ENCODE assay signal across 11 mouse cellular contexts in the genomic region with DNA sequence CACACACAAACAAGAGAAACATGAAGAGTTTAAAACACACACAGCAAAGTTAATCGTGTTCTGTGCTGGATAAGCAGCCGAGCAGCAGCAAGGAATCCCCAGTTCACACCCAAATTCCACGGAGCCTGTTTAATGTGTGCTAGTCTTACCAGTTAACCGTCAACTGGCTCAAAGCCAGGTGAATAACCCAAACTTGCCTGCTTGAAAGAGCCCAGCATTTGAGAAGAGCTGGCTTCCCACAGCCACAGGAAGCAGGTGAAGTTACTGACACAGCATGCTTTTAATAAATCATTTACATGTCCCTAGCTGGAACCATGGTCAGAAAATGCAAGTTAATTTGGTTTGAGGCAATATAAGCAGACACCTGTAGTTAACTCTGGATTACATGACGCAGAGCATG.
A peak's percentile ranks its signal among the peaks of the same experiment; 100 is the strongest.
DNase-seq lines count a peak whose midpoint lies in the region; ATAC-seq and TF ChIP-seq lines count a peak whose summit lies in the region.
"Had no signal": no experiment of that assay in that cellular context is flagged by ENCODE, and none has a peak within 500 bp of the region (broad histone marks: within the 10 kb centered on the region; RNA-seq: fewer than 3 reads in every experiment).

No protein-coding gene starts in this region.

- H3K9ac ChIP-seq in hindbrain, embryonic 13.5 days = no peak overlapping the region
- H3K9ac ChIP-seq: midbrain, embryonic 15.5 days; neural tube, embryonic 12.5 days had no signal

- peak overlapping the region; percentile 12; the same call in 1 of the 2 replicates for H3K27ac ChIP-seq in spleen, adult 2 months (ENCODE audit: insufficient read depth, low read length)
- H3K27ac ChIP-seq in hindbrain, embryonic 13.5 days = no peak overlapping the region
- H3K27ac ChIP-seq: midbrain, embryonic 15.5 days; neural tube, embryonic 12.5 days had no signal

- in situ Hi-C loops in Patski (cut with MboI; ENCODE audit: low pct_unique_long_range_greater_than_20kb) = no loop called here

- H3K4me1 ChIP-seq in spleen, adult 2 months (ENCODE audit: control insufficient read depth, insufficient read depth, insufficient read length) = peaks cover 6% of the 10 kb centered on the region
- H3K4me1 ChIP-seq in hindbrain, embryonic 13.5 days (replicated peaks) = no peaks in the 10 kb centered on the region
- H3K4me1 ChIP-seq: midbrain, embryonic 15.5 days; neural tube, embryonic 12.5 days had no signal

- WGBS in spleen, adult 2 months = 13% methylated on average over 5 of the region's 5 CpGs
- 17% methylated on average over 5 of the region's 5 CpGs for WGBS in large intestine, adult 2 months
- WGBS in hindbrain, embryonic 13.5 days = 78% methylated on average over 5 of the region's 5 CpGs

- H3K4me3 ChIP-seq in spleen, adult 2 months (ENCODE audit: extremely low read depth, insufficient read depth, insufficient read length) = no peak overlapping the region; the same call in 1 of the 2 replicates
- no peak overlapping the region for H3K4me3 ChIP-seq in hindbrain, embryonic 13.5 days
- H3K4me3 ChIP-seq: midbrain, embryonic 15.5 days; neural tube, embryonic 12.5 days had no signal

- POLR2A ChIA-PET in Patski (lab: Charles Lee) = interaction anchor here (0.6 to 0.8 kb wide), 2 partner anchors 11 to 83 kb away, joined by 3 to 4 read pairs; no protein-coding TSS in a partner anchor

- no peaks in the 10 kb centered on the region for H3K36me3 ChIP-seq in spleen, adult 2 months (ENCODE audit: control insufficient read depth, insufficient read depth, low read length)
- no peaks in the 10 kb centered on the region for H3K36me3 ChIP-seq in hindbrain, embryonic 13.5 days
- H3K36me3 ChIP-seq: midbrain, embryonic 15.5 days; neural tube, embryonic 12.5 days had no signal

- no peak for TF ChIP-seq POLR2A in spleen, adult 2 months (IDR thresholded peaks at IDR 0.05; ENCODE audit: low read depth, low read length)

- DNase-seq in spleen, adult 2 months (ENCODE audit: low read depth in 1 of 2, low spot score in 2 of 2) = no peak
- no peak for DNase-seq in spleen, adult 18-20 months
- peak; percentile 57 for DNase-seq in Patski (ENCODE audit: low read depth, low spot score)
- DNase-seq in kidney, adult 8-10 months = peak; percentile 81 to 90
- peak; percentile 59 for DNase-seq in large intestine, adult 2 months (ENCODE audit: low read depth, low spot score)
- no peak for DNase-seq in right cerebral cortex, postnatal 25 days
- DNase-seq: cerebellum, adult 8-10 months; heart, postnatal 36 days had no signal

- no peak overlapping the region for H3K4me2 ChIP-seq in hindbrain, embryonic 13.5 days
- H3K4me2 ChIP-seq: midbrain, embryonic 15.5 days; neural tube, embryonic 12.5 days had no signal

- no peak for ATAC-seq in Patski
- ATAC-seq in hindbrain, embryonic 13.5 days (ENCODE audit: low FRiP score) = no peak
- ATAC-seq: midbrain, embryonic 15.5 days had no signal

- CTCF ChIA-PET in Patski (lab: Charles Lee) = interaction anchor here (0.7 to 1.1 kb wide), 2 partner anchors 11 to 59 kb away, joined by 3 to 4 read pairs; no protein-coding TSS in a partner anchor

- no peak for TF ChIP-seq CTCF in spleen, adult 2 months (IDR thresholded peaks at IDR 0.05; ENCODE audit: extremely low read depth, insufficient read depth, insufficient read length, insufficient replicate concordance)
- no peak for TF ChIP-seq CTCF in Patski (IDR thresholded peaks at IDR 0.05)

- no peaks in the 10 kb centered on the region for H3K9me3 ChIP-seq in hindbrain, embryonic 13.5 days
- H3K9me3 ChIP-seq: midbrain, embryonic 15.5 days; neural tube, embryonic 12.5 days had no signal

- H3K27me3 ChIP-seq in spleen, adult 2 months (ENCODE audit: control insufficient read depth, insufficient read depth, low read length) = no peaks in the 10 kb centered on the region
- H3K27me3 ChIP-seq in Patski = no peaks in the 10 kb centered on the region
- no peaks in the 10 kb centered on the region for H3K27me3 ChIP-seq in hindbrain, embryonic 13.5 days
- H3K27me3 ChIP-seq: midbrain, embryonic 15.5 days; neural tube, embryonic 12.5 days had no signal

Comparison
In these comparisons a context has a peak if more than half of its experiments do, and no peak if none do; other contexts are left out.
1. DNase-seq: peak in Patski (single experiment), kidney, adult 8-10 months (2 of 2) and large intestine, adult 2 months (single experiment); none in spleen, adult 2 months (0 of 2), spleen, adult 18-20 months (0 of 2) and right cerebral cortex, postnatal 25 days (single experiment).